Mouse (Mus musculus) kidney, embryonic 16.5 days (tissue): ENCODE data around the gene Acadsb. TPM values are rescaled to one million over a fixed set of nuclear protein-coding genes. Genes with fewer than 3 reads are reported as not detected.

Source experiments
- ATAC-seq: fragments of 200-750 bp; cut with Nextera tagmentation; 2 replicates; pipeline ENCODE4 v1.8.0; 2017; ENCODE audit warnings: moderate TSS enrichment; ENCODE audit not compliant: low FRiP score, low TSS enrichment
- H3K27ac ChIP-seq: fragments of 300-500 bp; sonication (generic); 2 replicates; pipeline ENCODE4 v1.5.1; 2014; ENCODE audit warnings: low read length
- H3K27me3 ChIP-seq: fragments of 300-500 bp; sonication (generic); 2 replicates; pipeline ENCODE4 v1.6.1; 2014; ENCODE audit warnings: low read length, control low read depth, mixed read lengths; ENCODE audit not compliant: insufficient read depth
- H3K36me3 ChIP-seq: fragments of 300-500 bp; sonication (generic); 2 replicates; pipeline ENCODE4 v1.6.1; 2014; ENCODE audit warnings: low read length, control low read depth, mixed read lengths; ENCODE audit not compliant: insufficient read depth
- H3K4me1 ChIP-seq: fragments of 300-500 bp; sonication (generic); 2 replicates; pipeline ENCODE4 v1.6.1; 2014; ENCODE audit warnings: low read length, control low read depth, mixed read lengths; ENCODE audit not compliant: insufficient read depth
- H3K4me2 ChIP-seq: fragments of 300-500 bp; sonication (generic); replicated peaks from 2 replicates; pipeline ENCODE4 v1.6.1; 2014; ENCODE audit warnings: low read depth, low read length
- H3K4me3 ChIP-seq: fragments of 300-500 bp; sonication (generic); 2 replicates; pipeline ENCODE4 v1.5.1; 2014; ENCODE audit warnings: mild to moderate bottlenecking, low read length
- H3K9ac ChIP-seq: fragments of 300-500 bp; sonication (generic); replicated peaks from 2 replicates; pipeline ENCODE4 v1.6.1; 2014; ENCODE audit warnings: low read length
- H3K9me3 ChIP-seq: fragments of 300-500 bp; sonication (generic); 2 replicates; pipeline ENCODE4 v1.6.1; 2016; ENCODE audit warnings: low read length, control low read depth
- WGBS: fragments of 180-500 bp; shearing (Covaris S2); extraction: QIAGEN DNeasy Blood & Tissue Kit; methylation state at CpG from one replicate; pipeline ENCODE4 v1.1.7; 2014; 5-methylcytosine and 5-hydroxymethylcytosine counted together
- polyA plus RNA-seq: library from polyadenylated mRNA; unstranded; fragments of >200 nt; fragmentation: Nextera tagmentation; extraction: Ambion mirVana; gene quantifications from 2 replicates; pipeline ENCODE4 v1.2.1, GENCODE M21; 2015

Gene Acadsb
- polyA plus RNA-seq, 1 experiment from 2014 or later: 110 TPM

GRCm38 (mm10) chr7:131437051-131437450, 26.6 kb downstream of the Acadsb start:
- Histone ChIP-seq H3K4me2 (no peak overlapping the region), H3K4me1 (no peaks in the 10 kb centered on the region), H3K9ac (no peak overlapping the region), H3K9me3 (no peaks in the 10 kb centered on the region), H3K4me3 (no peak overlapping the region), H3K36me3 (peaks cover 11% of the 10 kb centered on the region; the same call in 1 of the 2 replicates), H3K27ac (no peak overlapping the region), H3K27me3 (no peaks in the 10 kb centered on the region)
- WGBS: 70% methylated on average over 3 of the region's 3 CpGs
- no peak for ATAC-seq

- H3K4me1 ChIP-seq: no peaks in the 10 kb centered on the region
- H3K9ac ChIP-seq: no peak overlapping the region
- no peak overlapping the region for H3K4me3 ChIP-seq
- no peaks in the 10 kb centered on the region for H3K36me3 ChIP-seq
- H3K4me2 ChIP-seq: no peak overlapping the region
- no peaks in the 10 kb centered on the region for H3K9me3 ChIP-seq
- H3K27me3 ChIP-seq: no peaks in the 10 kb centered on the region
- ATAC-seq: no peak
- H3K27ac ChIP-seq: no peak overlapping the region
- 93% methylated on average over 5 of the region's 5 CpGs for WGBS
Observed at GRCm38 (mm10) chr7:131456714-131457113, 46.3 kb downstream of the Acadsb start.

GRCm38 (mm10) chr7:131465117-131465601, 54.8 kb downstream of the Acadsb start:
- no peak overlapping the region for H3K9ac ChIP-seq
- ATAC-seq: no peak
- no peak overlapping the region for H3K4me2 ChIP-seq
- 69% methylated on average over 3 of the region's 3 CpGs for WGBS
- no peaks in the 10 kb centered on the region for H3K4me1 ChIP-seq
- no peak overlapping the region for H3K27ac ChIP-seq
- H3K4me3 ChIP-seq: no peak overlapping the region
- H3K27me3 ChIP-seq: no peaks in the 10 kb centered on the region
- H3K9me3 ChIP-seq: no peaks in the 10 kb centered on the region
- no peaks in the 10 kb centered on the region for H3K36me3 ChIP-seq

- Histone ChIP-seq H3K27ac (no peak overlapping the region), H3K4me1 (no peaks in the 10 kb centered on the region), H3K9ac (no peak overlapping the region), H3K4me2 (no peak overlapping the region), H3K36me3 (no peaks in the 10 kb centered on the region), H3K27me3 (no peaks in the 10 kb centered on the region), H3K4me3 (no peak overlapping the region), H3K9me3 (no peaks in the 10 kb centered on the region)
- 63% methylated on average over 3 of the region's 3 CpGs for WGBS
- no peak for ATAC-seq
Observed at GRCm38 (mm10) chr7:131465735-131466134, 55.3 kb downstream of the Acadsb start.

- WGBS: 88% methylated on average over 3 of the region's 3 CpGs
- Histone ChIP-seq H3K9me3 (no peaks in the 10 kb centered on the region), H3K27me3 (no peaks in the 10 kb centered on the region), H3K36me3 (no peaks in the 10 kb centered on the region), H3K4me1 (no peaks in the 10 kb centered on the region), H3K4me3 (no peak overlapping the region), H3K4me2 (no peak overlapping the region), H3K9ac (no peak overlapping the region), H3K27ac (no peak overlapping the region)
- ATAC-seq: no peak
Observed at GRCm38 (mm10) chr7:131467312-131467711, 56.9 kb downstream of the Acadsb start.

DNA sequence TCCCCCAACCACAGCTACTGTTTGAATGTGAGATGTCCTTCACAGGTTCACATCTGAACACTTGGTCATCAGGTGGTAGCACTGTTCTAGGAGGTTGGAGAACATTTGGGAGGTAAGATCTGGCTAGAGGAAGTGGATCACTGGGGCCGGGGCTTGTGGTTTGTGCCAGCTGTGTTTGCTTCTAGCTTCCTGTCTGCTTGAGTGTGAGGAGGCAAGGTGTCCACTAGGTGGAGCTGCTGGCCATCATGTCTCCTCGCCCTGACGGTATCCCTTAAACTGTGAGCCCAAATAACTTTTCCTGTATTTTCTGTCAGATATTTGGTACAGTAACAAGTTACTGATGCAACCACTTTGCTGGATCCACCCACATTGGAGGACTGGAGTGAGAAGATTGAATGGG, 59.1 kb downstream of the Acadsb start:
- H3K4me2 ChIP-seq: no peak overlapping the region
- H3K9me3 ChIP-seq: no peaks in the 10 kb centered on the region
- H3K9ac ChIP-seq: no peak overlapping the region
- H3K27ac ChIP-seq: no peak overlapping the region
- ATAC-seq: no peak
- no peaks in the 10 kb centered on the region for H3K27me3 ChIP-seq
- H3K4me1 ChIP-seq: no peaks in the 10 kb centered on the region
- WGBS: 79% methylated on average over 3 of the region's 3 CpGs
- H3K4me3 ChIP-seq: no peak overlapping the region
- H3K36me3 ChIP-seq: no peaks in the 10 kb centered on the region

- no peak overlapping the region for H3K4me2 ChIP-seq
- H3K27me3 ChIP-seq: no peaks in the 10 kb centered on the region
- ATAC-seq: no peak
- H3K27ac ChIP-seq: no peak overlapping the region
- no peaks in the 10 kb centered on the region for H3K9me3 ChIP-seq
- no peak overlapping the region for H3K9ac ChIP-seq
- no peaks in the 10 kb centered on the region for H3K36me3 ChIP-seq
- WGBS: 91% methylated on average over 5 of the region's 5 CpGs
- no peak overlapping the region for H3K4me3 ChIP-seq
- H3K4me1 ChIP-seq: no peaks in the 10 kb centered on the region
Observed at GRCm38 (mm10) chr7:131471551-131471950, 61.1 kb downstream of the Acadsb start.

GRCm38 (mm10) chr7:131477140-131477539, 66.7 kb downstream of the Acadsb start:
- H3K4me1 ChIP-seq: no peaks in the 10 kb centered on the region
- no peak overlapping the region for H3K4me2 ChIP-seq
- H3K9me3 ChIP-seq: no peaks in the 10 kb centered on the region
- H3K36me3 ChIP-seq: no peaks in the 10 kb centered on the region
- no peak overlapping the region for H3K4me3 ChIP-seq
- 14% methylated on average over 8 of the region's 8 CpGs for WGBS
- no peak overlapping the region for H3K27ac ChIP-seq
- no peak overlapping the region for H3K9ac ChIP-seq
- ATAC-seq: no peak
- no peaks in the 10 kb centered on the region for H3K27me3 ChIP-seq

- Histone ChIP-seq H3K27ac (no peak overlapping the region), H3K9ac (no peak overlapping the region), H3K27me3 (no peaks in the 10 kb centered on the region), H3K4me3 (no peak overlapping the region), H3K9me3 (no peaks in the 10 kb centered on the region), H3K36me3 (no peaks in the 10 kb centered on the region), H3K4me2 (no peak overlapping the region), H3K4me1 (no peaks in the 10 kb centered on the region)
- whole genome bisulfite sequencing: 94% methylated on average over 5 of the region's 5 CpGs
- no peak for ATAC-seq
Observed at GRCm38 (mm10) chr7:131478403-131478802, 68.0 kb downstream of the Acadsb start.
